Mouse (Mus musculus) adrenal gland, postnatal 4 days (tissue): ENCODE results near the gene Zcchc9. TPM values are rescaled to one million over a fixed set of nuclear protein-coding genes. Genes with fewer than 3 reads are reported as not detected.
"Not testable (repeated sequence)": the region's sequence is repeated elsewhere in the genome, so short reads cannot be mapped to it uniquely, and the experiment has no call there.

Experiments
- DNase-seq, 2 experiments: peaks; one replicate each; pipeline ENCODE4 v3.0.0; 2021 to 2022; ENCODE audit warnings: low spot score in 2 of 2, mixed read lengths in 2 of 2
- microRNA-seq: library from miRNA; unstranded; fragments of <30 nt; microRNA quantifications from one replicate; pipeline ENCODE4 v1.2.0, GENCODE M21; 2021
- total RNA-seq, 2 experiments: library from RNA; stranded (reverse); gene quantifications; 2 replicates each; pipeline ENCODE4 v1.2.3; 2021

The Zcchc9 gene
- total RNA-seq, 2 experiments from 2014 or later, result 31.1 to 33.0 TPM

DNA sequence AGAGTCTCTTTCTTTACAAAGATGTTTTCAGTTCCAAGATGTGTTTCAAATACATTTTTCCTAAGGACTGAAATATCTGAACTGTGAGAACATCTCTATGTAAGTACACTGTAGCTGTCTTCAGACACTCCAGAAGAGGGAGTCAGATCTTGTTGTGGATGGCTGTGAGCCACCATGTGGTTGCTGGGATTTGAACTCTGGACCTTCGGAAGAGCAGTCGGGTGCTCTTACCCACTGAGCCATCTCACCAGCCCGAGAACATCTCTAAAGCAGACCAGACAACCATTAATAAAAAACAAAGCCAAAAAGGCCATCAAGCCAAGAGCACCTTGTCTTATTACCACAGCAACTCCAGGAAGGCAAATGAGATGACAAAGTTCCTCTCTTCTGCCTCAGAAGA lies 43.9 kb downstream of the Zcchc9 start:
- DNase-seq, result not testable (repeated sequence)

DNA sequence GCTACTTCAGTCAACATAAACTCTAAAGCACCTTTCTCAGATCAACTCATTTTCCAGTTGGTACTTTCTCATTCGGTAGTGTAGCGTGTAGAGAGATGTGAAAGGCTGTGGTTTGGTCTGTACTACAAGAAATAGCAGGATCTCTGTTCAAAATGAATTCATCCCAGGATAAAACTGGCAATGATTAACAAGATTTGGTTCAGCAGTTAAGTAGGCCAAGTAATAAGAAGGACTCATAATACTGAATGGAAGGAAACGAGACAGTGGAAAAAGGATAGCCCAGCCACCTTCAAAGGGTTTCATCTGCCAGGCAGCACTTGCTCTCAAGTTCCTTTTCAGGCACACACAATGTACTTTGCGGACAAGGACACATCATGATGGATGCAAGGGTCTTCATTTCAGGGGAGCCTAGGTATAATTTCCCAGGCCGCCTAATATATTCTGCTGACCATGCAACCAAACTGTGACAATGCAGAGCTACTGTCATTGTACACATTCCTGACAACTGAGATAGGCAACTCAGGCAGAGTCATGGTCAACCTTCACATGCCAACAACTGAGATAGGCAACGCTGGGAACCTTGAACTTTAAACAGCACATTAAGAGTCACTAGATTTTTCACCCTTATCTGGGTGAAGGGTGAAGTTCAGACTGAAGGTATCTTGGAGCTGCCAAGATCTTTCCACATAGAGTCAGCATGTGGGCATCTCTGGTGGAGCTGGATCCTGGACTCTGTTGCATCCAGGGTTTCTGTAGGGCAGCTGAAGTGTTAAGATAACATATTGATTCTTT lies 45.7 kb downstream of the Zcchc9 start:
- no peak for DNase-seq

DNA sequence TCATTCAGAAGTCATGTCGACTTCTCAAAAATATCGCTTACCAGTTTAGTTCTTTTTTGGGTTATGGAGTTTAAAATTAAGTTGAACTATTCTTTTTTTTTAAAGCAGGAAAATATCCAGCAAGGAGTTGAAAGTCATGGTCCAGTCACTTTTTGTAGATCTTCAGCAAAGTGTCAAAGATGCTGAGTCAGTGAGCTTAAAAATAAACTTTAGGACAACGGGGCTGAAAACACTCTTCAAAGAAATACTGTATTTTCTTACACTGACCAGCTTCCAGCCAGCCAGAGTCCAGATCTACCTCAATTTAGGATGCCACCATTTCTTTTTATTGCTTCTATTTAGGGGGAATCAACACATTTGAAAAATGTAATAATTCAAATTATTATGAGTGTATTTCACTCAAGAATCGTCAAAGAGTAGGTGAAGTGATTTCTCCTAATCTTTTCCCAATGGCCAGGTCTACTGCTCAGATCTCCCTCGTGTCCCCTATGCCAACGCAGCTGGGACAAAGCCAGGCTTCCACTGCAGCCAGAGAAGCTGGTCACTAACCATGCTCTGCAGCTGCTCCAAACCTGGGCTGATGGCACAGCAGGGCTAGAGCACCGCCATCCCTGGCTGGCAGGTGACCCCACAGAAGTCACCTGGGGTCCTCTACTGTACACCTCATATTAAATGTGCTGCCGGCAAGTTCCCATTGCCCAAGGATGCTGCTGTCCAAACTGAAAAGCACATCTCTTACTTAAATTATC lies 47.0 kb downstream of the Zcchc9 start:
- DNase-seq, result no peak

DNA sequence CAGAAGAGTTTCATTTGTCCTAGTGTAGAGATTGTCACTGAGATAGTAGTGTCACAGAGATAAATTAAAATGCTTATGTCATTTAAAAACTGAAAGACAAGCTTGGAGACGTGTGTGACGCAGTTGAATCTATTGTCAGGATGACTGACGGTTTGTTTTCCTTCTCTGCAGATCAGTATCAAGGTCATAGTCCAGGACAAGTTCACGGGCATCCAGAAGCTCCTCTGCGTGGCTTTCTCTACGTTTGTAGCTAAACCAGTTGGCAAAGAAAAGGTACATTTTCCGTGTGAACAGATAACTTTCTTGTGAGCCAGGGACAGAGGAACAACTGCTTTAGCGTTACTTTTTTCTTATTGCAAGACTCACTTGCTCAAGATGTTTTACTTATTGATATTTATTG lies 47.7 kb downstream of the Zcchc9 start:
- no peak for DNase-seq

DNA sequence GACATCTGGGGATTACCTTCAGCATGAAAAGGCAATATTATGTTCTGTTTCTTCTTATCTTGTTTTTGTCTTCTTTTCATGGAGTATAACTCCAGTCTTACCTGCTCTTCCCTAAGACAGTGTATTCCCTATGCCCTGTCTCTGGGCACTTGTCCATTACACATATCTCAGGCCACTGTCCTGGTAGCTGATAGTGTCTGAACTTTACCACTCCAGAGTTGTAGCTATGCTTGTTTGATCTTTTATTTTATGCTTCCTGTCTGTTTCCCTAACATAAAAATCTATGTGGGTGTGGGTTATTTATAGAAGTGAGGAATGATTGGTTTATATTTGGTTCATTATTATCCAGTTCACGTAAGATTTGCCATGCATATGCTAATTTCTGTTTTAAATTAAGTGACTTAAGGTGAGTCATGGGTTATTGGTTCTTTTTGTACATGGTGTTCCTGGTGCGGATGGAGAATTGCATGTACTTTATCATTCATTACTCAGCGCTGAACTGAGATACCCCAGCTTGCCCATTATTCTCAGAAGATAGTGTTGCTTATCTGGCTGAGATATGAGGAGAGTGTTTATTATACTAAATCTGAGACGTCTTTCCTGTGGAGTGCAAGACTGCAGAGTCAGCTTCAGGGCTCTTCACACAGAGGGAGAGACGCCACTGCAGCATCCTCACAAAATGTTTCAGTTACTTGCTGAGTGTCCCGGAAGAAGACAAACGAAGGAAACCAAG lies 49.0 kb downstream of the Zcchc9 start:
- no peak for DNase-seq

DNA sequence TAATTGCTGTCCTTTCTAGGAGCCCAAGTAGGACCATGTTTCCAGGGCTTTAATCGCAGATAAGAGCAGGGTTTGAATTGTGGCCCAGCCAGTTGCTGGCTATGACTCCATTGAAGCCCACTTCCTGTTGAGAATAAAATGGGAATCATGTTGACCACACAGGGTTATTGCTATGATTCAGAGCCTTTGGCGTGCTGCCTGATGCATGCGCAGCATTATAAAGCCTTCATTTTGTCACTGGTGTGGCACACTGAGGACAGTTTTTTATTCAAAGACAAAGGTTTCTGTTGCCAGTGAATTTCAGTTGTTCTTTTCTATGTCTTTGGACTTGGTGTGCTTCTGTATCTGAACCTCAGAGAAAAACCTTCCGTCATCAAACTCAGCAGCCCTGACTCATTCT lies 51.3 kb downstream of the Zcchc9 start:
- no peak for DNase-seq

DNA sequence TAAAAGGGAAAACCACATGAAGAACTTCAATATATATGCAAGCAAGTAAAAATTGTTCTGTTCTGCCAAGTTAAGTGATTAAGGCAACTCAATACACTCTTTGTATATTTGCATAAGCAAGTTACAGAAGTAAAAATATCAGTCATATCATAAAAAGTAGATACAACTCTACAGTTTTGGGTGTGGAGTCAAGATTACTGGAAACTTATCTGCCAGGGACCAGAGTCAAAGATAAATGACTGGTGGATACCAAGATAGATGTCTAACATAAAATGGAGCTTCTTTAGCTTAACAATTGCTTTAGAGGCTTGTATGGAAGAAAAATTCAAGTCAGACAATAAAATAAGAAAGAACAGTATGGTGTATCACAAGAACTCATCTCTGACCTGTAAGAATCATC lies 52.7 kb downstream of the Zcchc9 start:
- DNase-seq, result no peak

DNA sequence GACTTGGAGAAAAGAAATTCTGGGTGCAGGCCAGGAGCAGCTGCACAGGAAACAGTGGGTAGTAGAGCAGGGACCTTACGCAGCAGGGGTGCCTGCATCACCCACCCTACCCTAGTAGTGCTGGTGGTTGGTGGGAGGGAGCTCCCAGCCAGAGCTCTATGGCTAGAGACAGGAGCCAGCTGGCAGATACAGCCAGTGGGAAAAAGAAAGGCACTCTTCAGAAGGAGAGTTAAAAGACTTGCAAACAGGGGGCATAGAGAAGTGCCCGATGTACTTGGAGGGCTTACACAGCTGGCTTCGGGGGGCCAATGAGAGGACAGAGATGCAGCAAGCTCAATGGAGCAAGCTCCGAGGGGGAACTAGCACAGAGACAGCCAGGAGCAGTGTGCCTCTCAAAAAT lies 53.8 kb downstream of the Zcchc9 start:
- DNase-seq, result no peak

DNA sequence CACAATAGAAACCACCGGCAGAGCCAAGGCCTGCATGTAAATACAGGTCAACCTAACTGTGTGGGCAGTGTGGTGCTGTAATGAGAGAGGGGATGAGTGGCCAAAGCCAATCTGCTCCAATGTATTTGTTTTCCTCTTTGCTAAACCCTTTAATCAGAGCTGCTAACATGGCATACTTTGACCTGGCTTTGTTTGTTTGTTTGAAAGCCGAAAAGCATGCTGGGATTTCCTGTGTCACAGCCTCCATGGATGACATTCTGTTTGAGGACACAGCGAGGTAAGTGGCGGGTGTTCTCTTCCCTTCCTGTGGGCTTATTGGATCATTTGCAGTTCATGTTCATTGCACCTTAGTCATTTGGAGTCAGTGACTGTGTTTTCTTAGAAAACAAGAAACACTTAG lies 57.5 kb downstream of the Zcchc9 start:
- DNase-seq, result no peak

DNA sequence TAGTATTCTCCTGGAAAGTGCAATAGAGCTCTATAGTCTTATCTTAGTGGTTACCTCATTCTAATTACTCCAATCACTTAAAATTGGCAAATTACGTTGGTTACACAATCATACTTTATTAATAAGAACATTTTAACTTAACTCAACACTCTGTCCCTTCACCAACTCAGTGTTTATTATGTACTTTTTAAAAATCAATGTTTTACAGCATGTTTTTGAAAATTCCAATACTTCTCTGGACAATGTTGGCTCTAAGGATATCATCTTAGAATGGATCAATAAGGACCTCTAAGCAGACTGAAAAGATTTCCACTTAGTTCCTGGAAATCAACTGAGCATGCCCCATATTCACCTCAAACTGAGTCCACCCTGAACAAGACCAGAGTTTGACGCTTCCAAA lies 59.1 kb downstream of the Zcchc9 start:
- no peak for DNase-seq

Small RNAs within 50 kb of the gene (microRNA-seq; reads per million reads assigned to microRNA genes)
- gene Gm27656, result not detected

Other genes starting within 250 kb of the Zcchc9 start
- gene Acot12, start 66.2 kb downstream of the Zcchc9 start, total RNA-seq, result 1 to 10 TPM in 1 of 2 experiments, under 1 TPM in 1; 0.39 to 4.9 TPM
- gene Ckmt2, start 69.2 kb upstream of the Zcchc9 start, total RNA-seq, result 1 to 10 TPM; 6.5 to 7.6 TPM